Mouse (Mus musculus) E14TG2a.4 (cell line): ENCODE results near the gene Tmem243.

Experiments
- H3K27me3 ChIP-seq: 2 replicates; pipeline ENCODE4 v1.6.1; 2014; ENCODE audit warnings: low read length, control low read depth; ENCODE audit not compliant: insufficient read depth
- H3K36me3 ChIP-seq: 2 replicates; pipeline ENCODE4 v1.6.1; 2014; ENCODE audit warnings: low read length, control low read depth; ENCODE audit not compliant: insufficient read depth
- H3K4me1 ChIP-seq: replicated peaks from 2 replicates; pipeline ENCODE4 v1.6.1; 2014; ENCODE audit warnings: low read depth, low read length, control low read depth
- H3K4me3 ChIP-seq: replicated peaks from 2 replicates; pipeline ENCODE4 v1.5.1; 2014; ENCODE audit warnings: mild to moderate bottlenecking, low read length
- H3K9me3 ChIP-seq: 2 replicates; pipeline ENCODE4 v1.6.1; 2014; ENCODE audit warnings: low read length, control low read depth
- CTCF ChIP-seq: conservative IDR thresholded peaks from 2 replicates; pipeline ENCODE4 v1.5.1; 2014; ENCODE audit warnings: low read length
- NANOG ChIP-seq: IDR thresholded peaks from 2 replicates; pipeline ENCODE4 v1.6.1; 2014; ENCODE audit warnings: borderline replicate concordance, low read length, mixed read lengths
- POU5F1 ChIP-seq: IDR thresholded peaks from 2 replicates; pipeline ENCODE4 v1.6.1; 2014; ENCODE audit warnings: low read length, borderline replicate concordance

Gene Tmem243

DNA sequence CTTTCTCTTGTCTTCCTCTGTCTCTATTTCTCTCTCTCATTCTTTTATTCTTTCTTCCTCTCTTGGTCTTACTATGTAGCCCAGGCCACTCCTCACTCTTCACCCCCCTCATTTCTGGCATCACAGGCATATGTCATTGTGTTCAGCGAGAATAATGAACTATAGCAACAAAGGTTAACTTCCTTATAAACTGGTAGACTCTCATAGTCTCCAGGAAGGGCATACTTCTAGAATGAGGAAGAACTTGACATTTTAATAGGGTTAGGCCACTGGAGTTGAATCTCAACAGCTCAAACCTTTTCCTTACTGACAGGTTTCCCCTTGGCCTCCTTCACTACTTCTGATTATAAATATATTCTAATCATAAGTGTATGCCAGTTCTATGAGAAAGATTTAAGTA is 86.0 kb downstream of the Tmem243 start:
- H3K36me3 ChIP-seq = no peaks in the 10 kb centered on the region
- H3K27me3 ChIP-seq = no peaks in the 10 kb centered on the region
- TF ChIP-seq CTCF (no peak), NANOG (no peak), POU5F1 (no peak)
- no peaks in the 10 kb centered on the region for H3K4me1 ChIP-seq
- H3K4me3 ChIP-seq = no peak overlapping the region
- H3K9me3 ChIP-seq = no peaks in the 10 kb centered on the region
